Mouse (Mus musculus) embryonic stem cell, embryonic (primary cell): ENCODE data around the gene Nubp2.

ENCODE experiments used
- CTCF ChIA-PET, 4 experiments: fragments of 300-600 bp in 2 of 4; fragments of 350-600 bp in 2 of 4; sonication (Branson Sonifier 250); formaldehyde crosslinking; loops; one replicate each; lab custom pipeline; 2022; ENCODE audit warnings: inconsistent platforms in 2 of 4; lab: Charles Lee
- POLR2A ChIA-PET, 4 experiments: fragments of 300-600 bp in 2 of 4; fragments of 350-600 bp in 2 of 4; sonication (Branson Sonifier 250); formaldehyde crosslinking; loops; one replicate each; lab custom pipeline; 2022; ENCODE audit warnings: antibody characterized with exemption in 4 of 4, inconsistent platforms in 1 of 4; lab: Charles Lee

Nubp2 gene

GRCm38 (mm10) chr17:24886134-24886931 lies at the start of gene Nubp2, which contains the start of gene Spsb3:
Nubp2 (minus strand) TSS chr17:24886349.
Spsb3 (plus strand) TSS chr17:24886643.
- CTCF ChIA-PET, result interaction anchor here (0.5 to 1.6 kb wide), 16 partner anchors 9 to 1810 kb away, joined by 3 to 7 read pairs (median 3); partner anchors contain the start of genes Eme2 (in 2 of the 4), Mrps34 (in 2 of the 4), Fahd1 (in 1 of the 4) and Msrb1 (in 1 of the 4)
- POLR2A ChIA-PET, result interaction anchor here (0.6 to 21.0 kb wide), 57 partner anchors 8 to 947 kb away, joined by 3 to 369 read pairs (median 4); partner anchors contain the start of genes Eme2 (in 3 of the 4), Fahd1 (in 3 of the 4), Mrps34 (in 3 of the 4) and Hs3st6 (in 2 of the 4)

GRCm38 (mm10) chr17:24935666-24936065 lies 49.5 kb upstream of the Nubp2 start:
- CTCF ChIA-PET, result interaction anchor here in 1 of 4 experiments (2.0 kb wide), 1 partner anchor 25 kb away, joined by 10 read pairs; the partner anchor contains the start of gene Jpt2
- POLR2A ChIA-PET, result interaction anchor here in 3 of 4 experiments (0.5 to 7.6 kb wide), 15 partner anchors 11 to 408 kb away, joined by 3 to 51 read pairs (median 4); partner anchors contain the start of genes Jpt2 (in 3 of the 3), Eme2 (in 1 of the 3), Mrps34 (in 1 of the 3) and Traf7 (in 1 of the 3)

- CTCF ChIA-PET, result no interaction called here
- POLR2A ChIA-PET, result interaction anchor here in 3 of 4 experiments (0.5 to 7.6 kb wide), 9 partner anchors 10 to 56 kb away, joined by 3 to 51 read pairs (median 3); partner anchors contain the start of gene Jpt2 (in 2 of the 3)
These were observed 48.8 kb upstream of the Nubp2 start for GRCm38 (mm10) chr17:24934926-24935325.

GRCm38 (mm10) chr17:24933163-24933562 lies 47.0 kb upstream of the Nubp2 start:
- ChIA-PET CTCF (no interaction called here), POLR2A (interaction anchor here in 2 of 4 experiments (4.6 to 7.6 kb wide), 2 partner anchors 16 to 27 kb away, joined by 40 to 51 read pairs; partner anchors contain the start of gene Jpt2 (in 1 of the 2))

GRCm38 (mm10) chr17:24932431-24932830 lies 46.3 kb upstream of the Nubp2 start:
- POLR2A ChIA-PET, result interaction anchor here in 2 of 4 experiments (0.7 to 7.6 kb wide), 2 partner anchors 17 to 196 kb away, joined by 3 to 51 read pairs; partner anchors contain the start of gene Msrb1 (in 1 of the 2)
- CTCF ChIA-PET, result interaction anchor here in 1 of 4 experiments (0.6 kb wide), 1 partner anchor 246 kb away, joined by 3 read pairs; no protein-coding TSS in a partner anchor

- CTCF ChIA-PET, result interaction anchor here in 2 of 4 experiments (0.6 to 0.9 kb wide), 2 partner anchors 156 to 334 kb away, joined by 3 to 4 read pairs; no protein-coding TSS in a partner anchor
- POLR2A ChIA-PET, result interaction anchor here in 3 of 4 experiments (0.6 to 3.1 kb wide), 12 partner anchors 7 to 86 kb away, joined by 3 to 16 read pairs (median 3); partner anchors contain the start of genes Cramp1l (in 1 of the 3), Eme2 (in 1 of the 3), Fahd1 (in 1 of the 3) and Ift140 (in 1 of the 3)
These were observed 43.4 kb upstream of the Nubp2 start for GRCm38 (mm10) chr17:24929506-24929905.

- ChIA-PET CTCF (interaction anchor here in 1 of 4 experiments (0.6 kb wide), 1 partner anchor 333 kb away, joined by 3 read pairs; no protein-coding TSS in a partner anchor), POLR2A (interaction anchor here in 1 of 4 experiments (0.6 to 1.4 kb wide), 3 partner anchors 12 to 439 kb away, joined by 3 to 5 read pairs (median 3); no protein-coding TSS in a partner anchor)
These were observed 37.1 kb upstream of the Nubp2 start for GRCm38 (mm10) chr17:24923246-24923645.

GRCm38 (mm10) chr17:24913984-24914383 lies 27.8 kb upstream of the Nubp2 start:
- ChIA-PET CTCF (no interaction called here), POLR2A (interaction anchor here in 1 of 4 experiments (0.5 to 1.3 kb wide), 2 partner anchors 23 to 227 kb away, joined by 3 read pairs; partner anchors contain the start of gene Mapk8ip3)

- ChIA-PET CTCF (no interaction called here), POLR2A (interaction anchor here in 3 of 4 experiments (0.7 to 2.0 kb wide), 6 partner anchors 9 to 178 kb away, joined by 3 to 5 read pairs (median 3); partner anchors contain the start of genes Eme2 (in 2 of the 3) and Mrps34 (in 2 of the 3))
These were observed 21.4 kb upstream of the Nubp2 start for GRCm38 (mm10) chr17:24907591-24907990.

- ChIA-PET POLR2A (interaction anchor here in 2 of 4 experiments (1.0 to 2.6 kb wide), 3 partner anchors 9 to 31 kb away, joined by 3 to 7 read pairs (median 3); partner anchors contain the start of genes Eme2 (in 1 of the 2) and Mrps34 (in 1 of the 2)), CTCF (interaction anchor here in 3 of 4 experiments (0.6 to 1.7 kb wide), 6 partner anchors 9 to 179 kb away, joined by 3 to 4 read pairs (median 3); partner anchors contain the start of genes Eme2 (in 1 of the 3), Mrps34 (in 1 of the 3), Nubp2 (in 1 of the 3) and Spsb3 (in 1 of the 3))
These were observed 17.6 kb upstream of the Nubp2 start for GRCm38 (mm10) chr17:24903767-24904166.

GRCm38 (mm10) chr17:24902671-24903474 lies 16.7 kb upstream of the Nubp2 start:
- ChIA-PET CTCF (interaction anchor here in 3 of 4 experiments (0.6 to 1.7 kb wide), 7 partner anchors 8 to 918 kb away, joined by 3 to 7 read pairs (median 3); partner anchors contain the start of genes Eme2 (in 1 of the 3), Mrps34 (in 1 of the 3), Nubp2 (in 1 of the 3) and Spsb3 (in 1 of the 3)), POLR2A (interaction anchor here in 2 of 4 experiments (1.0 to 2.6 kb wide), 7 partner anchors 8 to 57 kb away, joined by 3 to 7 read pairs (median 3); partner anchors contain the start of genes Eme2 (in 1 of the 2), Jpt2 (in 1 of the 2) and Mrps34 (in 1 of the 2))

- ChIA-PET CTCF (interaction anchor here in 1 of 4 experiments (0.7 kb wide), 1 partner anchor 146 kb away, joined by 3 read pairs; no protein-coding TSS in a partner anchor), POLR2A (interaction anchor here in 2 of 4 experiments (0.8 to 2.6 kb wide), 6 partner anchors 11 to 58 kb away, joined by 3 to 7 read pairs (median 4); partner anchors contain the start of gene Jpt2 (in 1 of the 2))
These were observed 16.0 kb upstream of the Nubp2 start for GRCm38 (mm10) chr17:24902124-24902523.

- ChIA-PET POLR2A (interaction anchor here in 3 of 4 experiments (0.8 to 2.9 kb wide), 9 partner anchors 9 to 50 kb away, joined by 3 to 18 read pairs (median 4); partner anchors contain the start of genes Fahd1 (in 2 of the 3), Nubp2 (in 2 of the 3), Spsb3 (in 2 of the 3) and Mapk8ip3 (in 1 of the 3)), CTCF (no interaction called here)
These were observed 13.9 kb upstream of the Nubp2 start for GRCm38 (mm10) chr17:24900014-24900413.

- CTCF ChIA-PET, result interaction anchor here in 1 of 4 experiments (0.6 kb wide), 1 partner anchor 46 kb away, joined by 3 read pairs; no protein-coding TSS in a partner anchor
- POLR2A ChIA-PET, result interaction anchor here (0.6 to 2.9 kb wide), 9 partner anchors 8 to 208 kb away, joined by 3 to 18 read pairs (median 4); partner anchors contain the start of genes Fahd1 (in 2 of the 4), Nubp2 (in 2 of the 4), Spsb3 (in 2 of the 4) and Mapk8ip3 (in 1 of the 4)
These were observed 13.0 kb upstream of the Nubp2 start for GRCm38 (mm10) chr17:24899153-24899552.

- ChIA-PET CTCF (interaction anchor here in 1 of 4 experiments (0.6 kb wide), 1 partner anchor 47 kb away, joined by 3 read pairs; no protein-coding TSS in a partner anchor), POLR2A (interaction anchor here in 3 of 4 experiments (0.6 to 18.3 kb wide), 5 partner anchors 9 to 54 kb away, joined by 3 to 338 read pairs (median 9); partner anchors contain the start of genes Fahd1 (in 1 of the 3), Igfals (in 1 of the 3), Nubp2 (in 1 of the 3) and Spsb3 (in 1 of the 3))
These were observed 12.1 kb upstream of the Nubp2 start for GRCm38 (mm10) chr17:24898041-24898854.
